Mouse (Mus musculus): ENCODE measurements around the gene Krtap10-4.
A peak's percentile ranks its signal among the peaks of the same experiment; 100 is the strongest.
"Not testable (repeated sequence)": the region's sequence is repeated elsewhere in the genome, so short reads cannot be mapped to it uniquely, and the experiment has no call there.

Krtap10-4 gene

GRCm38 (mm10) chr10:77826951-77827350, at the start of gene Krtap10-4:
Gene Krtap10-4 (minus strand): TSS chr10:77827095.
- DNase-seq: no peak

- DNase-seq: no peak
Observed at GRCm38 (mm10) chr10:77869651-77870050, 42.8 kb upstream of the Krtap10-4 start.

GRCm38 (mm10) chr10:77867546-77867945, 40.7 kb upstream of the Krtap10-4 start:
- no peak for DNase-seq

- no peak for DNase-seq
Observed at GRCm38 (mm10) chr10:77864762-77865143, 37.9 kb upstream of the Krtap10-4 start.

GRCm38 (mm10) chr10:77864067-77864761, 37.3 kb upstream of the Krtap10-4 start:
- DNase-seq: no peak

GRCm38 (mm10) chr10:77861675-77862074, 34.8 kb upstream of the Krtap10-4 start, which contains the start of gene Gm3285:
Gene Gm3285 (plus strand): TSS chr10:77861975.
- no peak for DNase-seq

- DNase-seq: no peak
Observed at GRCm38 (mm10) chr10:77852559-77852958, 25.7 kb upstream of the Krtap10-4 start, which contains the start of gene Gm10318. Gene Gm10318 (plus strand): TSS chr10:77852859.

GRCm38 (mm10) chr10:77847538-77847937, 20.6 kb upstream of the Krtap10-4 start:
- no peak for DNase-seq

GRCm38 (mm10) chr10:77846961-77847360, 20.1 kb upstream of the Krtap10-4 start:
- no peak for DNase-seq

- no peak for DNase-seq
Observed at GRCm38 (mm10) chr10:77846503-77846902, 19.6 kb upstream of the Krtap10-4 start, which contains the start of gene Gm36176. Gene Gm36176 (plus strand): TSS chr10:77846803.

GRCm38 (mm10) chr10:77839006-77839405, 12.1 kb upstream of the Krtap10-4 start:
- DNase-seq: no peak

GRCm38 (mm10) chr10:77835647-77836046, 8.8 kb upstream of the Krtap10-4 start, which contains the start of gene Krtap10-10:
Gene Krtap10-10 (plus strand): TSS chr10:77835947.
- peak; percentile 17 for DNase-seq

- DNase-seq: no peak
Observed at GRCm38 (mm10) chr10:77819203-77819602, 7.7 kb downstream of the Krtap10-4 start.

- DNase-seq: no peak
Observed at GRCm38 (mm10) chr10:77818523-77818922, 8.4 kb downstream of the Krtap10-4 start.

GRCm38 (mm10) chr10:77815514-77815913, 11.4 kb downstream of the Krtap10-4 start:
- DNase-seq: no peak

GRCm38 (mm10) chr10:77814382-77814781, 12.5 kb downstream of the Krtap10-4 start, which contains the start of gene Gm2696:
Gene Gm2696 (plus strand): TSS chr10:77814682.
- no peak for DNase-seq

- no peak for DNase-seq
Observed at GRCm38 (mm10) chr10:77811743-77812142, 15.2 kb downstream of the Krtap10-4 start, which contains the start of gene Gm9507. Gene Gm9507 (minus strand): TSS chr10:77811843.

- DNase-seq: no peak
Observed at GRCm38 (mm10) chr10:77804095-77804494, 22.8 kb downstream of the Krtap10-4 start.

GRCm38 (mm10) chr10:77798921-77799508, 27.9 kb downstream of the Krtap10-4 start, which contains the start of gene Gm19668:
Gene Gm19668 (minus strand): TSS chr10:77799133.
- no peak for DNase-seq

GRCm38 (mm10) chr10:77798164-77798920, 28.6 kb downstream of the Krtap10-4 start:
- not testable (repeated sequence) for DNase-seq

- no peak for DNase-seq
Observed at GRCm38 (mm10) chr10:77797677-77798076, 29.2 kb downstream of the Krtap10-4 start.

GRCm38 (mm10) chr10:77794976-77795375, 31.9 kb downstream of the Krtap10-4 start, which contains the start of gene Gm9639:
Gene Gm9639 (minus strand): TSS chr10:77795076.
- no peak for DNase-seq

GRCm38 (mm10) chr10:77788621-77789020, 38.3 kb downstream of the Krtap10-4 start:
- DNase-seq: no peak

Data from right cerebral cortex, postnatal 25 days (tissue).